Mouse (Mus musculus) forebrain, embryonic 11.5 days (tissue): Measurements from ENCODE around the gene Nt5c1a. TPM values are rescaled to one million over a fixed set of nuclear protein-coding genes. Genes with fewer than 3 reads are reported as not detected.

ENCODE experiments used
- ATAC-seq: fragments of 200-750 bp; cut with Nextera tagmentation; replicated peaks from 2 replicates; pipeline ENCODE4 v1.8.0; 2017; ENCODE audit warnings: moderate TSS enrichment; ENCODE audit not compliant: low FRiP score
- DNase-seq: peaks from one replicate; pipeline ENCODE4 v3.0.0-alpha.2; 2017; ENCODE audit warnings: low spot score
- H3K27ac ChIP-seq: fragments of 300-500 bp; sonication (generic); 2 replicates; pipeline ENCODE4 v1.5.1; 2014; ENCODE audit warnings: low read depth, low read length
- H3K27me3 ChIP-seq: fragments of 300-500 bp; sonication (generic); 2 replicates; pipeline ENCODE4 v1.6.1; 2014; ENCODE audit warnings: mild to moderate bottlenecking, low read length, mixed read lengths; ENCODE audit not compliant: control insufficient read depth, insufficient read depth
- H3K36me3 ChIP-seq: fragments of 300-500 bp; sonication (generic); 2 replicates; pipeline ENCODE4 v1.6.1; 2014; ENCODE audit warnings: mild to moderate bottlenecking, low read length, moderate library complexity, mixed read lengths; ENCODE audit not compliant: control insufficient read depth, insufficient read depth
- H3K4me1 ChIP-seq: fragments of 300-500 bp; sonication (generic); replicated peaks from 2 replicates; pipeline ENCODE4 v1.6.1; 2014; ENCODE audit warnings: low read length, mixed read lengths; ENCODE audit not compliant: control insufficient read depth, insufficient read depth
- H3K4me2 ChIP-seq: fragments of 300-500 bp; sonication (generic); 2 replicates; pipeline ENCODE4 v1.6.1; 2014; ENCODE audit warnings: low read depth, mild to moderate bottlenecking, low read length, moderate library complexity, mixed read lengths; ENCODE audit not compliant: severe bottlenecking
- H3K4me3 ChIP-seq: fragments of 300-500 bp; sonication (generic); 2 replicates; pipeline ENCODE4 v1.5.1; 2014; ENCODE audit warnings: low read depth, low read length
- H3K9ac ChIP-seq: fragments of 300-500 bp; sonication (generic); 2 replicates; pipeline ENCODE4 v1.6.1; 2014; ENCODE audit warnings: low read length
- H3K9me3 ChIP-seq: fragments of 300-500 bp; sonication (generic); 2 replicates; pipeline ENCODE4 v1.6.1; 2016; ENCODE audit warnings: low read length, mixed read lengths; ENCODE audit not compliant: control insufficient read depth
- WGBS: fragments of 180-500 bp; shearing (Covaris S2); extraction: QIAGEN DNeasy Blood & Tissue Kit; methylation state at CpG from one replicate; pipeline ENCODE4 v1.1.7; 2014; 5-methylcytosine and 5-hydroxymethylcytosine counted together
- polyA plus RNA-seq: library from polyadenylated mRNA; unstranded; fragments of >200 nt; fragmentation: Nextera tagmentation; extraction: Ambion mirVana; gene quantifications from 2 replicates; pipeline ENCODE4 v1.2.1, GENCODE M21; 2014

Gene Nt5c1a
- polyA plus RNA-seq, 1 experiment from 2014 or later = not detected

- WGBS = 22% methylated on average over 1 of the region's 1 CpGs
- Histone ChIP-seq H3K9me3 (no peaks in the 10 kb centered on the region), H3K4me1 (no peaks in the 10 kb centered on the region), H3K27ac (no peak overlapping the region), H3K4me3 (no peak overlapping the region), H3K36me3 (no peaks in the 10 kb centered on the region), H3K4me2 (no peak overlapping the region), H3K27me3 (no peaks in the 10 kb centered on the region), H3K9ac (no peak overlapping the region)
- DNase-seq (no peak), ATAC-seq (no peak)
Observed at GRCm38 (mm10) chr4:123216782-123217181, 15.5 kb downstream of the Nt5c1a start.

- no peaks in the 10 kb centered on the region for H3K4me1 ChIP-seq
- no peak overlapping the region for H3K9ac ChIP-seq
- H3K4me3 ChIP-seq = no peak overlapping the region
- WGBS = 76% methylated on average over 15 of the region's 15 CpGs
- no peaks in the 10 kb centered on the region for H3K36me3 ChIP-seq
- DNase-seq (peak; percentile 81), ATAC-seq (peak; percentile 83)
- H3K9me3 ChIP-seq = no peaks in the 10 kb centered on the region
- H3K4me2 ChIP-seq = no peak overlapping the region
- H3K27me3 ChIP-seq = no peaks in the 10 kb centered on the region
- no peak overlapping the region for H3K27ac ChIP-seq
Observed at GRCm38 (mm10) chr4:123219720-123220357, 18.5 kb downstream of the Nt5c1a start.

- no peak overlapping the region for H3K27ac ChIP-seq
Observed at GRCm38 (mm10) chr4:123220637-123221036, 19.3 kb downstream of the Nt5c1a start.

GRCm38 (mm10) chr4:123223309-123223708, 22.0 kb downstream of the Nt5c1a start:
- ATAC-seq (no peak), DNase-seq (no peak)
- no peak overlapping the region for H3K27ac ChIP-seq
- WGBS = 41% methylated on average over 3 of the region's 3 CpGs
- no peaks in the 10 kb centered on the region for H3K4me1 ChIP-seq
- H3K9me3 ChIP-seq = no peaks in the 10 kb centered on the region
- no peaks in the 10 kb centered on the region for H3K36me3 ChIP-seq
- H3K4me2 ChIP-seq = no peak overlapping the region
- H3K9ac ChIP-seq = no peak overlapping the region
- no peaks in the 10 kb centered on the region for H3K27me3 ChIP-seq
- H3K4me3 ChIP-seq = no peak overlapping the region

More at GRCm38 (mm10) chr4:123220637-123221036, 19.3 kb downstream of the Nt5c1a start:
- Histone ChIP-seq H3K36me3 (no peaks in the 10 kb centered on the region), H3K9ac (no peak overlapping the region), H3K4me2 (no peak overlapping the region), H3K9me3 (no peaks in the 10 kb centered on the region), H3K27me3 (no peaks in the 10 kb centered on the region), H3K4me3 (no peak overlapping the region), H3K4me1 (no peaks in the 10 kb centered on the region)
- 85% methylated on average over 4 of the region's 4 CpGs for WGBS
- ATAC-seq (no peak), DNase-seq (no peak)

- no peaks in the 10 kb centered on the region for H3K9me3 ChIP-seq
- no peak overlapping the region for H3K4me3 ChIP-seq
- no peak overlapping the region for H3K4me2 ChIP-seq
- DNase-seq (no peak), ATAC-seq (no peak)
- no peaks in the 10 kb centered on the region for H3K4me1 ChIP-seq
- H3K27me3 ChIP-seq = no peaks in the 10 kb centered on the region
- WGBS = 85% methylated on average over 10 of the region's 10 CpGs
- no peaks in the 10 kb centered on the region for H3K36me3 ChIP-seq
- H3K27ac ChIP-seq = no peak overlapping the region
- no peak overlapping the region for H3K9ac ChIP-seq
Observed at GRCm38 (mm10) chr4:123225718-123226403, 24.6 kb downstream of the Nt5c1a start.

- Histone ChIP-seq H3K36me3 (no peaks in the 10 kb centered on the region), H3K27ac (no peak overlapping the region), H3K9ac (no peak overlapping the region), H3K27me3 (no peaks in the 10 kb centered on the region; the same call in 1 of the 2 replicates), H3K4me3 (no peak overlapping the region), H3K4me2 (no peak overlapping the region), H3K9me3 (no peaks in the 10 kb centered on the region), H3K4me1 (no peaks in the 10 kb centered on the region)
- DNase-seq = no peak
- 45% methylated on average over 4 of the region's 4 CpGs for WGBS
- ATAC-seq = no peak
Observed at GRCm38 (mm10) chr4:123227707-123228106, 26.4 kb downstream of the Nt5c1a start.

- H3K27ac ChIP-seq = no peak overlapping the region
- 57% methylated on average over 2 of the region's 2 CpGs for WGBS
Observed at GRCm38 (mm10) chr4:123228270-123228669, 27.0 kb downstream of the Nt5c1a start.

GRCm38 (mm10) chr4:123229166-123229565, 27.9 kb downstream of the Nt5c1a start:
- no peaks in the 10 kb centered on the region for H3K36me3 ChIP-seq
- H3K9me3 ChIP-seq = no peaks in the 10 kb centered on the region
- H3K9ac ChIP-seq = no peak overlapping the region
- no peak overlapping the region for H3K4me2 ChIP-seq
- no peak overlapping the region for H3K27ac ChIP-seq
- peaks cover 9% of the 10 kb centered on the region for H3K27me3 ChIP-seq
- DNase-seq = no peak
- WGBS = 89% methylated on average over 11 of the region's 11 CpGs
- ATAC-seq = no peak
- H3K4me1 ChIP-seq = peaks cover 6% of the 10 kb centered on the region; the same call in 1 of the 2 replicates
- no peak overlapping the region for H3K4me3 ChIP-seq

More at GRCm38 (mm10) chr4:123228270-123228669, 27.0 kb downstream of the Nt5c1a start:
- no peak for DNase-seq
- no peaks in the 10 kb centered on the region for H3K36me3 ChIP-seq
- no peaks in the 10 kb centered on the region for H3K9me3 ChIP-seq
- H3K27me3 ChIP-seq = peaks cover 4% of the 10 kb centered on the region
- no peak overlapping the region for H3K9ac ChIP-seq
- H3K4me3 ChIP-seq = no peak overlapping the region
- H3K4me1 ChIP-seq = peaks cover 1% of the 10 kb centered on the region; the same call in 1 of the 2 replicates
- no peak overlapping the region for H3K4me2 ChIP-seq
- no peak for ATAC-seq
